Mouse (Mus musculus): ENCODE measurements around the gene Fndc3a. TPM values are rescaled to one million over a fixed set of nuclear protein-coding genes. Genes with fewer than 3 reads are reported as not detected.

The Fndc3a gene
- total RNA-seq, 2 experiments from 2014 or later, result 4.7 to 6.6 TPM

DNA sequence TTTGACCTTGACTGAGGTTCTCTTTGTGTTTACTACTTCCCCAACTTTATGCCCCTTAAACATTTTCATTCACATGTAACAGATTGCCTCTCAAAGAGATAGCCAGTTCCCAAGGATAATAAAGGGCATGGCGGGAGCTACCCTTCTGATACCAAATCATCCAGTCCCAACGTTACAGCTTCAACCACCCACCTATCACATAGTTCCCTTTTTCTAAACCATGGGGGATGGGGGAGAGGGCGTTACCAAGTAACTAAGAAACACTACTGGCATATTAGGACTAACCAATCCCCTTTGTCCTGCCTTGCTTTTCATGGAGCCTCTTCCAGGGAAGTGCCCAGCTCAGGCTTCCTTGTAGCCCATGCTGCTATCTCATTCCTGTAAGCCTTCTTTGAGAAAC lies 32.6 kb downstream of the Fndc3a start:
- DNase-seq (ENCODE audit: low spot score), result no peak

DNA sequence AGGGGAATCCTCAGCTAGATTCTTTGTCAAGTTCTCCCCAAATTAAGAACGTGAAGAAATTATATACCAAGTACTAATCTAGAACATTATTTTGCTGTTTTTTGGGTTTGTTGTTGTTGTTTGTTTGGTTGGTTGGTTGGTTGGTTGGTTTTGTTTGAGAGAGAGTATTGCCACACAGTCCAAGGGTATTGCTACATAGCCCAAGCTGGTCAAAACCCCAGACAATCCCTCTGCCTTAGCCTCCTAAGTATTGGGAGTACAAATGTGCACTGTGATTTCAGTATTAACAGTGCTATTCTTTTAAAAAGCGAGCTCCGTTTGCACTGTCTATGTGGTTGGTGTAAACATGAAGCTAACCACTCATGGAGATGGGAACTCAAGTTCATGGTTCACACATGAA lies 37.9 kb downstream of the Fndc3a start:
- DNase-seq (ENCODE audit: low spot score), result no peak

DNA sequence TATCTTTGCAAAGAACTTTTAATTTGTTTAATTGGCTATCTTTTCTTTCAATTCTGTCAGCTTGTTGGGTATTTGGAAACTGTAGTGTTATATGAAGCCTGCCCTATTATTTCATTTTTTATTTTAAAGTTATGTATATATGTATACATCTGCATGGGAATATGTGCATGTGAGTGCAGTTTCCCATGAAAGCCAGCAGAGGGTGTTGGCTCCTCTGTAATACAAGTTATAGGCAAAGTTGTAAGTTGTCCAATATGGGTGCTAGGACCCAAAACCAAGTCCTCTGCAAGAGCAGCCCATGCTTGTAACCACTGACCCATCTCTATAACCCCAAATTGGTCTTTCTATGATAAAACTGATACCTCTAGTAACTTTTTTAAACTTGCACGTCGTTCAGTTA lies 38.8 kb downstream of the Fndc3a start:
- DNase-seq (ENCODE audit: low spot score), result no peak

DNA sequence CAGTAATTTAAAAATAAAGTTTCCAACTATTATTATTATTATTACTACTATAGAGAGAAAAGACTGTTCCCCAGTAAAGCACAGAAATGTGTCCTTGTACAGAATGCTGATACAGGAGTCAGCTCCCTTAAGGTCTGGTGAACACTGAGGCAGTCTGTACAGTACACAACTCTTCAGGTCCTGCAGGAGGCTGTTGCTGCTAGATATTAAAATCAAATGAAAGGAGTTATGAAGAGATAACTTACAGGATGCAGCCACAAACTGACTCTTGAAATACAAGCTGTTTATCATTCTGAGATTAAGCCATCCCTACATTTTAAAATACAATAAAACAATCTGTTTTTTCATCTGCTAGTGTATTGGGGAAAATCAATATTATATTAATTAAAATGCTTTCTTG lies 60.5 kb downstream of the Fndc3a start:
- no peak for DNase-seq (ENCODE audit: low spot score)

DNA sequence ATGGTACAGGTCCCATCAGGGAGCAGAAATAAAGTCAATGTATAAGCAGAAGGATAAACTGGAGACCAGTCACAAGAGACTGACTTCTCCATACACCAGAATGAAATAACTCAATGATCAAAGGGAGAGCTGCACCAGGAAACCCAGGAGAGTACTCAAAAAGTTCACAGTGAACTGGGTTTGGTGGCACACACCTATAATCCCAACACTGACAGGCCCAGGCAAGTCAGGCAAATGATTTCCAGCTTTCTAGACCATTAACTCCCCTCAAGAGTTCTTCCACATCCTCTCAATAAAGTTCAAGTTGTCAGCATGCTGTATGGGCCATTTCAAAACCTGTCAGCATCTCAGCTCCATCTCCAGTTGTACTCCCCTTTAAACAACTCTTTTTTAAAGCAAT lies 64.3 kb downstream of the Fndc3a start:
- no peak for DNase-seq (ENCODE audit: low spot score)

DNA sequence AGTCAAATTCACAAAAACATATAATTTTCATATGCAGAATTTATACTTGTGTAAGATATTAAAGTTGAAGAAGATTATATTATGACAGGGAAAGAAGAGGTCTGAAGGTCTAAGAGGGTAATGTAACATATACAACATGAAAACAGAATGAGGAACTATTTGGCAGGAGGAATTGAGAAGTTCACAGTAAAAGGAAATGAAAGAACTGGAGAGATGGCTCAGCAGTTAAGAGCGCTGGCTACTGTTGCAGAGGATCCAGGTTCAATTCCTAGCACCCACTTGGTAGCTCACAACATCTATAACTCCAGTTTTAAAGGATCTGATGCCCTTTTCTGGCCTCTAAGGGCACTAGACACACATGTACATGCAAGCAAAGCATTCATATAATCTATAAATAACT lies 65.2 kb downstream of the Fndc3a start:
- no peak for DNase-seq (ENCODE audit: low spot score)

DNA sequence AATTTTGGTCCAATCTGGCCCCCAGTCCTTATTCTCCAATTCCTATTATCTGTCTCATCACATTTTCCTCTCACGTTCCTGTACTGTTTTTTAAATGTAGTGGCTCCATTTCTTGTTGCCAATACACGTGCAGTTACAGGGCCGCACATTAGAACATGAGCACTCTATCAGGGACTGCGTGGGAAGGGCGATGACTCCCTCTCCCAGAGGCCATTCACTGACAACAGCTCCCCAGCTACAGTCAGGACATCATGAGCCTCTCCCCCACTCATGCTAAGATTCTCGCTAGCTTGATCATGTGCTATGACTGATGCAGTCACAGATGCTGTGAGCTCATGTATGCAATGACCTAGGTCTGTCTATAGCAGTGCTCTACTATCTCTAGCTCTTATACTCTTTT lies 71.3 kb downstream of the Fndc3a start:
- no peak for DNase-seq (ENCODE audit: low spot score)

DNA sequence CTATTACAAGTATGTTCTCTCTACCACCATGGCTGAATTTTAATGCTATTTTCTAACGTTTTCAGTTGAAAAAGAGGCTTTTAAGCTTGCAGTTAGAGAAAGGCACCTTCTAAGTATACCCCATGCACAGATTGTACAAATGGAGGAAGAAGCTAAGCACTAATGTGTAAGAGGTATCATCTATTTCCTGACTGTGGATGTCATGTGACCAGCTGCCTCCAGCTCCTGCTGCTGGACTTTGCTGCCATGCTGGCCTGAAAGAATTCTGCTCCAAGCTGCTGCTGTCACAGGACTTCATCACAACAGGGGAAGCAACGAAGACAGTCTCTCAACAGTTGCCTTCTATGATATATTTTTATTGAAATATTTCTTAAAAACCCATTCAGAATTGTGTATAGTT lies 76.2 kb downstream of the Fndc3a start:
- no peak for DNase-seq (ENCODE audit: low spot score)

DNA sequence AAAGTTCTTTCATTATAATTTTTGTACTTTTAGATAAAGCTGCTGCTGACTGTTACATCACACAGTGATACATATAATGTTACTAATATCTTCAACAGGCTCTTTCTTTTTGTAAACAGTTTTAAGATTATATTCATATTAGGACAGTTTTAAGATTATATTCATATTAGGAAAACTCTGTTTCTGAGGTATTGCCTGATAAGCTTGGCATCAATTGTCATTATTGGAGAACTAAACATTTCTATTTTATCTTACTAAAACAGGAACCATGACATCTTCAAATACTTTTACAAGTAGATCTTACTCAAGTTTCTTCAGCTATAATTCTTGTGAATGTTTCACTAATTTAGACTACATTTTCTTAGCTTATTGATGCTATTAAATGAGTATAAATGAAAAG lies 84.4 kb downstream of the Fndc3a start:
- DNase-seq (ENCODE audit: low spot score), result no peak

DNA sequence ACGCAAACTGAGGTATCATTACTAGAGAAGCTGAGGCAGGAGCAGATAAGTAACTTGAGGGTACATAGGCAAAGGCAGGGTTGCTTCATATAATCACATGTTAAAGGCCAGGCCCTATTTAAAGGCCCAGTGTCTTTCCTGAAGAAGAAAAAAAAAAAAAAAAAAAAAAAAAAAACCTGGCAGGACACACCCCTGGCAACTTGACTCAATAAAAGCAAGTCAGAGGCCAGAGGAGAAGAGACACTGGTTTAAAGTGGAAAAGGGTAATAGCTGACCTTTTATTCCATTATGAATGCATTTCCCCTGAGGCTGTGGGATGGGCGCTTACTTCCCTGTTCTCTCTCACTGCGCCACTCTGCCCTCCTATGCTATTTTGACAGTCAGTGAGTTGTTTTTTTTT lies 105.7 kb downstream of the Fndc3a start:
- DNase-seq (ENCODE audit: low spot score), result no peak

DNA sequence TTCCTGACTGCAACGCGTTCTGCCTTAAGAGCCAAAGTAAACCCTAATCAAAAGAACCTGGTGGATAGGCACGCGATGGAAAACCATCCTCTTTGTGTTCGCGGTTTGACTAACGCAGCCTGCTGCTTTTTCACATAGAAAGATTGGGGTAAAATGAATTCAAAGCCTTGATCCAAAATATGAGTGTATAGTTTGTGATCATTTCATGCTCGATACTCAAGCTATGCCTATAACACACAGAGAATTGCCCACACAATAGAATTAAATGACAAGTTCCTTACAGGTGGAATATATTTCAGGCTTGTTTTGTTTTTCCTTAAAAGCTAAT lies 106.6 kb downstream of the Fndc3a start:
- DNase-seq (ENCODE audit: low spot score), result no peak

DNA sequence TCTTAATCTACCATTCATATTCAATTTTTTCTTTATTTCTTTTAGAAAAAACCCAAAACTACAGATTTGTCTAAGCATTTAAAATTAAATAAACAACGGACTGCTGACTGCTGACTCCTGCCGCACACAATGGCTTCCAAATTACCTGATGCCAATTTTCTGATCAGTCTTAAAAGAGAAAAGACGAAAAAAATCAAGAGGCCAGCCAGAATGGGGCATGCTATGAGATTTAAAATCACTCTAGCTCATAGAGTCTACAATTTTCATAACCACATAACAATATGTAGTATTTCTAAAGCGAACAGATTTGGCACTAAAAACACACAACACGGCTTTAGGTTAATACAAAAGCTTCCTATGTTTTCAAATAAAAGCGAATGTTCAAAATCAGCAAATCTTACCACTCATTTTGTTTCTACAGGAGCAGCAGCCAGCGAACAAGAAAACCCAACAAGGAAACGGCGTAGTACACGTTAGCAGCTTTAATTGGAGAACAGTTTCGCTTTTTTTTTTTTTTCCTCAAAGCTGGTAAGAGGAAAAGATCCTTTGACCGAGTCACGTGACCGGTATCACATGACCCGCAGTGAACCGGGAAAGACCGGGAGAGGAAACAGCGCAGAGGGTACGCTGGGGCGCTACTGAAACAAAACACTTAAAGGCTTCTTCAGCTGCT lies 107.1 kb downstream of the Fndc3a start:
- peak; percentile 92 for DNase-seq (ENCODE audit: low spot score)

DNA sequence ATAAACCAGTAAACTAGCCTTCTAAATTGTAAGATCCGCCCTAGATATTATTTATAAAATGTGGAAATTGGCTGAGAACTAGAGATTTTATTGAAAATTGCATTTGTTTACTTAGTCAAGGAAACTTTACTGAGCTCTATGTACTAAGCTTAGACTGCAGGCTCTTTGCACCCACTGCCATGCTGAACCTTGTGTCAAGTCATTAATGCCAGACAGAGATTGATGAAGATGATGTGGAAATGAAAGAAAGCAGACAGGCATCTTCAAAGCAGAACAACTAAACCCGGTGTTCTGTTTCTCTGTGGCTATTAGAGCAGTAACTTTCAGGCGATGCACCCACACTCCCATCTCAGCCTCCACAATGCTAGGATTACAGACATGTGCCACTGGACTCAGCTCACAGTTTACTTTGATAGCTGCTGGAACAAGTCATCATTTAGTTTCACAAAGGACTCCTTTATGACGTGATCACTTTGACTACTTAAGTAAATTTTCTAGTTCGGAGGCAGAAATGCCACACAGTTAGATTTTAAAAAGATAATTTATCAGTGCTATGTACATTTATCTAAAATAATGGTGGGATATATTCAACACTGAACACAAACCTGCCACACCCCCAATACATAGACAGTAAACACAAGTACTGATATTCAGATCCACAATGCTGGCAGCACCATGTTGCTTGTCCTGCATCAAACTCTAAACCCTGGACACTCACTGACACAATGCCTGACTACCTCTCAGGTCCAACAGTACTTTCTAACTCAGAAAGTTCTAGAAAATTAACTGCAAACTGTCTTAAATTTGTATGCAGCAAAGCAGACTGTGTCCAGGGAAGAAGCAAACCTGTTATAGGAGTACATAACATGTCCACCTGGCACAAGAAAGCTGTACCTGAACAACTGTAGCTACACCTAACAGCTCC lies 108.2 kb downstream of the Fndc3a start:
- DNase-seq (ENCODE audit: low spot score), result no peak

DNA sequence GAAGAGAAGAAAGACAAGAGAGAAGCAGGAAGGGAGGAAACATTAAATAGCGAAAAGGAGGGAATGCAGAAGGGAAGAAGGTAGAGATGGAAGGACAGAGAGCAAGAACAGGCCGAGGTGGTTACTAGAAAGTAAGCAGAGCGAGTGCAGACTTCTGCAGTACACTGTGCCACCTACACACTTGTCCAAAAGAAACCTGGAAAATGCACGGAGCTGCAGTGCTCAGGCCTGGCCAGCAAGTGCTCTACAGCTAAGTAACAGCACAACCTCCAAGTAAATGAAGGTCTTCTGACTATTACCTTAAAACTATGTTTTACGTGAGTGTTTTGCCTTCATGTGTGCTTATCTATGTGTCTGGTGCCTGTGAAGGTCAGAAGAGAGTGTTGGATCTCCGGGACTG lies 109.4 kb downstream of the Fndc3a start:
- no peak for DNase-seq (ENCODE audit: low spot score)

DNA sequence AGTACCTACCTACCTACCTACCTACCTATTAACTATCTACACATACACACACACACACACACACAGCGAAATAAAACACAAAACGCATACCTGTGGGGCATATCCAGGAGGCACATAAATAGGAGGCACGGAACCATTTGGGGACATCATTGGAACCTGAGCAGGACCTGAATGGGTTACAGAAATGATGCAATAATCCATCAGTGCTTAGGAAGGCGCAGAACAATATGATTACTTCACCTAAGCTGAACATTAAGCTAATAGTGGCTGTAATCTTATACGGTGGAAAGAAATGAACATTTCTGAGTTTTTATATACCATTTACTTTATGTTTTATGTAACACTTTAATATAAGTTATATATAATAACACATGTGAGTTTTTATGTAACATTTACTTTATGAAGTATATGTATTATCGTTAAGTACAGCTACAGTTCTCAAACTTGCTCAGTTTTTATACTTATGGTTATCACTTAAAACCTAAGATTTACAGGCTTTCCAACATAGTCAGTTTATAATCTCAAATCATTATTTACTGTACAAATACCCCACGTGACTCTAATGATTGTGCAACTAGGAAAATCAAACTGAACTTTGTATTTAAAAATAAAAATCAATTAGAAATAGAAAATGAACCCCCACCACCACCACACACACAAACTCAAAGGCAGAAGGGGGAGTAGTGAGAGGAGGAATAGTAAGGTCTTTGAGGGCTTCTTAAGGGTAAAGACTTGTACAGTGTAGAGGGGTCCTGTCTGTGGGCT lies 110.6 kb downstream of the Fndc3a start:
- no peak for DNase-seq (ENCODE audit: low spot score)

DNA sequence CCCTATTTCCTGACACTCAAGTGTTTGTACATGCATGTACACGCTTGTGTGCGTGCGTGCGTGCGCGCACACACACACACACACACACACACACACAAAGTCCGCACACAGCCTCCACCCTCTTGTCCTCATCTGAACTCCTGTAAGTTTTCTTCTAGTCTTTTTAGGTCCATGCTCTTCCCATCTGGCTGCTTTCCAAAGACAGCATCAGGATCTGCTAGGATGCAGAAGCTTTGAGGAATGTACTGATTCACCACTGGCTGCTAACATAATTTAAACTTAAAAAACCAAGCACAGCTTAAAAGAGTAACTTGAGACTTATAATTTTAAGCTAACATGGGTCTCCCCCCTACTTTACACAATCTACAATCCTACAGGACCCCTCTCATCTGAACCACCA lies 115.6 kb downstream of the Fndc3a start:
- no peak for DNase-seq (ENCODE audit: low spot score)

DNA sequence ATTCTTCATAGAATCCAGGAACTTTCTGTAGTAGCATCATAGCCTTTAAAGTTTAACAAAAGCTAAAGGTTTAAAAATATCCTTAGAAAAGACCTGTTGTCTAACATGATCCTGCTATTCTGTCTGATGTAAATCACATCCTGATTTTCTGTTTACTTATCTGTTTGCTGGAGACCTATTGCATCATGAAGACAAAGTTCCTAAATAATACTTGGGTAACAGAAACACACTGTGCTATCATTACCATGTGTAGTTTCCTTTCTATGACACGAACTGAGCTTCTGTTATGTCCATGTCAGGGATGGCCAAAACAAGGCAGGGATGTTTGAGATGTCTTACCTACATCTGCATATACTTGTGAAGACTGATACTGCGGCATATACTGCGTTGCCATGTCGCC lies 120.4 kb downstream of the Fndc3a start:
- DNase-seq (ENCODE audit: low spot score), result no peak

DNA sequence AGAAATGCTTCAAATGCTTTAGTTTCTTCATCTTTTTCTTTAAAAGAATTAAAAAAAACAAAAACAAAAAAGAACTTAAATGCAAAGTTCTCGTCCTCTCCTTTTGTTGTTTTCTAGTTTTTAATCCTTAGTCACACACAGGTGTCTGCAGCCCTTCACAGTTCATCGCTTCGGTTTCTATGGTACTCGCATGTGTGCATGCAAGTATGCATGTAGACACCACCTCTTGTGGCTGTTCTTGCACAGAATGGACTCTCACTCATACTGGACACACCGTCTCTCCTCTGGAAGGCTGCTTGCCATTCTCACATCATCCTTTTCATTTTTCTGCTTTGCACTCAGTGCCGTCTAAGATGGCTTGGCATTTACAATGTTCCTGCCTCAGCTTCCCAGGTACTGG lies 126.8 kb downstream of the Fndc3a start:
- no peak for DNase-seq (ENCODE audit: low spot score)

DNA sequence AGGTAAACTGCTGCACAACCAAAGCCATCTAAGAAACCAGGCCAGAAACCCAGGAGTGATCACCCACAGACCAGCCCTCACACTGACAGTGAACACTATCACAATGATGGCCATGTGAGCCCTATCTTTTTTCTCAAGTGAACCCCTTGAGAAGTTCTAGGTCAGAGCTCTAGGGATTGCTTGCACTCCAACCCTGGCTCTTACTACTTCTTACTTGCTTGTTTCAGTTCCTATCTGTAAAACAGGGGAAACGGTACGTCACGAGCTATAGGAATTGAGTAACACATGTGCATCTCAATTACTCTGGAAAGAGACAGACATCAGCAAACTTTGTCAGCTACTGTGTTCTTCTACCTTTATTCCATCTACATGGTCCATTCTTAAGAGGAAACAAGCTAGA lies 128.8 kb downstream of the Fndc3a start:
- no peak for DNase-seq (ENCODE audit: low spot score)

DNA sequence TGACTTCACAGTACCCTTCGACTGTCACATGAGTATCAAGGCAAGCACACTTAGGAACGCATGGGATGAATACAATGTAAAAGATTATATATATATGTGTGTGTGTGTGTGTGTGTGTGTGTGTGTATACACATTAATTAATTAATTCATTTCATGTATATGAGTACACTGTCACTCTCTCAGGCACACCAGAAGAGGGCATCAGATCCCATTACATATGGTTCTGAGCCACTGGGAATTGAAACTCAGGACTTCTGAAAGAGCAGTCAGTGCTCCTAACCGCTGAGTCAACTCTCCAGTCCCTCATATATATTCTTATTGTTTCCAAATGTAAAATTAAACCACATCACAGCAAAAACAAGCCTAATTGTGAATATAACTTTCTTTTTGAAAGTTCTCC lies 133.5 kb downstream of the Fndc3a start:
- no peak for DNase-seq (ENCODE audit: low spot score)

DNA sequence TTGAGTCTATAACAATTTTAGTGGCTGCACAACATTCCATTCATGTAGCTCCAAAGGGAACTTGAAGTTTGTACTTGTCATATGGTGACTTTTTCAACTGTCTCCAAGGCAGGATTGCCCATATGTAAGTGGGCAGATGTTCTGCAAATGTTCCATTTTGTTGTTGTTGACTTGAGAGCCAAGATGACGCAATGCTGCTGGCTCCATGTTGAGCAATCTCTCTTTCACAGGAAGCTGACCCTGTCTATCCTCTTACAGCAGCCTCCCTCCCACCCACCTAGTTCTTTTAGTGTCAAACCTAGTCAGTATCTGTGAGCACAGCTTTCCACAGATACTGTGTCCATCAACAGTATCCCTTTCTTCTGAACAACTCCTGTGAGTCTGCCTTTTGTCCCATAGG lies 145.9 kb downstream of the Fndc3a start:
- DNase-seq (ENCODE audit: low spot score), result no peak

DNA sequence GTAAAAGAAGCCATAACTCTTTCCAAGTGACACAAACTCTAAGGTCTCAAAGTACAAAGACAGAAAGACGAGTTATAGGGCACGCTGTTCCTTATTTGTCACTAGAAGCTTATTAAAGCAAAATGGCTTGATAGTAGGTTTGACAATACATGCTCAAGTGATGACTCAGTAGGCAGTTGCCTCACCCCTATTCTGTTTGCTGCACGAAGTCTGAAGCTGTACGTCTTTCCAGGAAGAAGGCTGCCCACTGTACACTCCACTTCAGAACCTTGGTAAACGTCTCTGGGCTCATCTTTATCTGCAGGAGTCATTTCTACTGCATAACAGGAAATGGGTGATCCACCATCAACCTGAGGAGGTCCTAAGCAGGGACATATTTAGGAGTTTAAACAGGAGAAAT lies 151.0 kb downstream of the Fndc3a start:
- DNase-seq (ENCODE audit: low spot score), result no peak

DNA sequence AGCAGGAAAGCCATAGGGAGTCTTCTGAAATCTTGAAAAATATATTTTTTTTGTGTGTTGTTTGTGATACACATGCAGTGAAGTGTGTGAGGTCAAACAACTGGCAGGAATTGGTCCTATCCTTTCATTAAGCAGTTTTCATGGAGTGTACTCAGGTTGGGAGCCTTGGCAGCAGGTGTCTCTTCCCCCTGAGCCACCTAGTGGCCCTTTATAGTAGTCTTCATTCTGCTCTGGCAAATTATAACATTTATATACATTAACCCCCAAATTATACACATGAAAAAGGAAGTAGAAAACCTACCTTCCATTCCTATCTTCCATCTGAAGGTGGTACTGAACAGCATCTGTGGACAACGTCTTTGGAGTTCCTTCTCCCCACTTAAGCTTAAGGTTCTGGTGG lies 154.0 kb downstream of the Fndc3a start:
- no peak for DNase-seq (ENCODE audit: low spot score)
